Mouse (Mus musculus) heart, adult 9 months (tissue): ENCODE measurements around the gene Calml4.
"Not testable (repeated sequence)": the region's sequence is repeated elsewhere in the genome, so short reads cannot be mapped to it uniquely, and the experiment has no call there.

Source experiments
- DNase-seq, 2 experiments: peaks; one replicate each; pipeline ENCODE4 v3.0.0; 2022; ENCODE audit warnings: low spot score in 2 of 2

Gene Calml4

GRCm38 (mm10) chr9:62835705-62836446 lies 22.0 kb upstream of the Calml4 start:
- DNase-seq: no peak

GRCm38 (mm10) chr9:62837611-62838010 lies 20.3 kb upstream of the Calml4 start:
- no peak for DNase-seq

- no peak for DNase-seq
Measured at GRCm38 (mm10) chr9:62838146-62838505, 19.8 kb upstream of the Calml4 start.

- peak; percentile 79 to 81 for DNase-seq
Measured at GRCm38 (mm10) chr9:62838506-62839171, 19.2 kb upstream of the Calml4 start, which contains the start of gene Cln6. TSS of gene Cln6 (plus strand) at chr9:62838785.

- DNase-seq: no peak
Measured at GRCm38 (mm10) chr9:62839172-62839770, 18.6 kb upstream of the Calml4 start.

- DNase-seq: no peak
Measured at GRCm38 (mm10) chr9:62843356-62844024, 14.4 kb upstream of the Calml4 start.

GRCm38 (mm10) chr9:62844461-62844860 lies 13.4 kb upstream of the Calml4 start:
- DNase-seq: no peak

- DNase-seq: peak; percentile 82 to 86
Measured at GRCm38 (mm10) chr9:62847694-62848093, 10.2 kb upstream of the Calml4 start.

GRCm38 (mm10) chr9:62848641-62849040 lies 9.2 kb upstream of the Calml4 start:
- no peak for DNase-seq

- no peak for DNase-seq
Measured at GRCm38 (mm10) chr9:62851571-62851970, 6.3 kb upstream of the Calml4 start.

- DNase-seq: no peak
Measured at GRCm38 (mm10) chr9:62854483-62854882, 3.4 kb upstream of the Calml4 start.

GRCm38 (mm10) chr9:62857216-62857615 lies 664 bp upstream of the Calml4 start:
- peak in 1 of 2 experiments; percentile 47 for DNase-seq

- DNase-seq: no peak
Measured at GRCm38 (mm10) chr9:62858266-62859019, 563 bp downstream of the Calml4 start.

- not testable (repeated sequence) for DNase-seq
Measured at GRCm38 (mm10) chr9:62860102-62860501, 2.2 kb downstream of the Calml4 start.

GRCm38 (mm10) chr9:62860866-62861265 lies 3.0 kb downstream of the Calml4 start:
- no peak for DNase-seq

GRCm38 (mm10) chr9:62869236-62869635 lies 11.4 kb downstream of the Calml4 start:
- not testable (repeated sequence) for DNase-seq

- DNase-seq: no peak
Measured at GRCm38 (mm10) chr9:62870728-62871127, 12.8 kb downstream of the Calml4 start.

GRCm38 (mm10) chr9:62876966-62877616 lies 19.2 kb downstream of the Calml4 start:
- no peak for DNase-seq

- DNase-seq: no peak
Measured at GRCm38 (mm10) chr9:62877825-62878224, 19.9 kb downstream of the Calml4 start.

- DNase-seq: peak; percentile 75 to 77
Measured at GRCm38 (mm10) chr9:62881871-62882270, 24.0 kb downstream of the Calml4 start.

GRCm38 (mm10) chr9:62894486-62894885 lies 36.6 kb downstream of the Calml4 start:
- DNase-seq: peak; percentile 46 to 65
